Mouse (Mus musculus): ENCODE measurements at regions not wholly inside any gene's neighbourhood (a gene's known extent, or its start where the extent isn't known, plus 50 kb on each side); places are given as distances from the start of the nearest gene placed in this dataset.

DNA sequence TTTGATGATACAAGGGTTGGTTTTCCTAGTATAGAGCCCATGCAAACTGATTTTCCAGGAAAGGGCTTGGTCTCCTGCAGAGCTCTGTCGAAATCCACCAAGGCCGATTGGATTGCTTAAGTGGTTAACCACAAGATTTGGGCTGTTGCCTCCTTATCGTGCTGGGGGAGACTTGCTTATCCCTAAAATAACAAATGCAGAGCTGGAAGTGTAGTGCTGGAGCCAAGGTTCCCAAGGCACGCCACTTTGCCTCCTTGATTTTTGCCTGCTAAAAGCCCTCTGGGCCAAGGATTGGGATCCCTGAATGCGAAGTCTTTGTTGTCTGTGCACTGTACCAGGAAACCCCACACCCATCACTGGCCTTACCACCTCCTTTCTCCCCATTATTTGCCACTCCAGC lies 52.8 kb upstream of the Tmem178 start:
- no peak for TF ChIP-seq MYOG (IDR thresholded peaks at IDR 0.05; ENCODE audit: control insufficient read depth, extremely low read depth, insufficient read length)
- TF ChIP-seq FOSL1 (IDR thresholded peaks at IDR 0.05; ENCODE audit: insufficient read depth, low read length, poor library complexity, severe bottlenecking), result no peak
- peak; percentile 35 for TF ChIP-seq MAX (IDR thresholded peaks at IDR 0.05)
- TF ChIP-seq CEBPB (IDR thresholded peaks at IDR 0.05; ENCODE audit: low read depth), result peak; percentile 96
- H3K27me3 ChIP-seq (ENCODE audit: control insufficient read depth, insufficient read depth, insufficient read length), result peaks cover 54% of the 10 kb centered on the region

DNA sequence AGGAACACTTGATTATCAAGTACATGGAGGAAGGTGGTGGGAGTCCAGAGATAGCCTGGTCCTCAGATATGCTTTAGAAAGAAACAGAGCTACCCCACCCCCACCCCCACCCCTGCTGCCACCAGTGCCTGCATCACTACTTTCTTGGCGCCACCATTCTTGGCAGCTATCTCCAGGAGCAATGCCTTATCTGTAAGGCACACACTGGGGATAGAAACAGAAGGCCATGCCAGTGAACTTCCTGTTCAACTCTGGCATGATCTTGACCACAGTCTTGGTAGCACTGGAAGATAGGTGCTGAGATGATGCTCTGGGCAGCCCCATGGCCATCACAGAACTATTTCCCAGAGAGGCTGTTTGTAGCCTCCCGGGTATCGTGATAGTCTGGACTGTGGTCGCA lies 55.3 kb upstream of the Tmem178 start:
- Histone ChIP-seq H3K27me3 (ENCODE audit: control insufficient read depth, insufficient read depth, insufficient read length) (peaks cover 40% of the 10 kb centered on the region), H3K4me3 (ENCODE audit: insufficient read depth, poor library complexity, severe bottlenecking) (no peak overlapping the region), H3ac (ENCODE audit: control insufficient read depth, insufficient read length, low read depth) (no peak overlapping the region), H3K79me3 (ENCODE audit: low read depth) (no peaks in the 10 kb centered on the region), H3K36me3 (ENCODE audit: control insufficient read depth, insufficient read depth) (no peaks in the 10 kb centered on the region), H3K79me2 (ENCODE audit: control insufficient read depth, insufficient read depth) (no peaks in the 10 kb centered on the region)
- TF ChIP-seq MYOG (IDR thresholded peaks at IDR 0.05; ENCODE audit: control insufficient read depth, extremely low read depth, insufficient read length), result no peak
- no peak for TF ChIP-seq CTCF (IDR thresholded peaks at IDR 0.05; ENCODE audit: control insufficient read depth, insufficient read depth, insufficient read length)
- no peak for TF ChIP-seq USF1 (IDR thresholded peaks at IDR 0.05; ENCODE audit: low read depth)
- no peak for TF ChIP-seq CEBPB (IDR thresholded peaks at IDR 0.05; ENCODE audit: low read depth)

More for the DNA sequence above, 52.8 kb upstream of the Tmem178 start:
- no peak overlapping the region for H3ac ChIP-seq (ENCODE audit: control insufficient read depth, insufficient read length, low read depth)
- H3K36me3 ChIP-seq (ENCODE audit: control insufficient read depth, insufficient read depth), result no peaks in the 10 kb centered on the region
- H3K4me3 ChIP-seq (ENCODE audit: insufficient read depth, poor library complexity, severe bottlenecking), result no peak overlapping the region
- no peaks in the 10 kb centered on the region for H3K79me2 ChIP-seq (ENCODE audit: control insufficient read depth, insufficient read depth)
- H3K79me3 ChIP-seq (ENCODE audit: low read depth), result no peaks in the 10 kb centered on the region

DNA sequence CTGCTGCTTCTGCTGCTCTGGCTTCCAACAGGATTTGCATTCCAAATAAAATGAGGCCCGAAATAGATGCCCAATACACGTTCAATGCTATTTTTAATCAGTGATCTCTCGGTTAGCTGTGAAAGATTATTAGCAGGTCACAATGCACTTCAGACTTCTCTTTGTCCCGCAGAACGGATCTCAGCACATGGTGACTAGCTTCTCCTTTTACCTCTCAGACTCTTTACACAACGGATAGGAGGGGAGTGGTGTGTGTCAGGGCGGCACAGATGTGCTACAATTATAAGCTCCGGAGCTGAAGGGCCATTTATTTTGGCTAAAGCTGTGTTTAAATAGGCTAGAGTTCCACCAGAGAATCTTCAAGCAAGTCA lies 56.7 kb upstream of the Tmem178 start:
- Histone ChIP-seq H3K79me2 (ENCODE audit: control insufficient read depth, insufficient read depth) (no peaks in the 10 kb centered on the region), H3K79me3 (ENCODE audit: low read depth) (no peaks in the 10 kb centered on the region), H3K4me3 (ENCODE audit: insufficient read depth, poor library complexity, severe bottlenecking) (no peak overlapping the region), H3ac (ENCODE audit: control insufficient read depth, insufficient read length, low read depth) (no peak overlapping the region), H3K36me3 (ENCODE audit: control insufficient read depth, insufficient read depth) (no peaks in the 10 kb centered on the region), H3K27me3 (ENCODE audit: control insufficient read depth, insufficient read depth, insufficient read length) (peaks cover 44% of the 10 kb centered on the region)
- TF ChIP-seq MYOD1 (IDR thresholded peaks at IDR 0.05; ENCODE audit: control insufficient read depth, insufficient read length, low read depth), result no peak
- no peak for TF ChIP-seq MAX (IDR thresholded peaks at IDR 0.05)
- no peak for TF ChIP-seq CTCF (IDR thresholded peaks at IDR 0.05; ENCODE audit: control insufficient read depth, insufficient read depth, insufficient read length)
- no peak for TF ChIP-seq USF1 (IDR thresholded peaks at IDR 0.05; ENCODE audit: low read depth)
- TF ChIP-seq MYOG (IDR thresholded peaks at IDR 0.05; ENCODE audit: control insufficient read depth, extremely low read depth, insufficient read length), result no peak
- no peak for TF ChIP-seq FOSL1 (IDR thresholded peaks at IDR 0.05; ENCODE audit: insufficient read depth, low read length, poor library complexity, severe bottlenecking)
- TF ChIP-seq CEBPB (IDR thresholded peaks at IDR 0.05; ENCODE audit: low read depth), result no peak

DNA sequence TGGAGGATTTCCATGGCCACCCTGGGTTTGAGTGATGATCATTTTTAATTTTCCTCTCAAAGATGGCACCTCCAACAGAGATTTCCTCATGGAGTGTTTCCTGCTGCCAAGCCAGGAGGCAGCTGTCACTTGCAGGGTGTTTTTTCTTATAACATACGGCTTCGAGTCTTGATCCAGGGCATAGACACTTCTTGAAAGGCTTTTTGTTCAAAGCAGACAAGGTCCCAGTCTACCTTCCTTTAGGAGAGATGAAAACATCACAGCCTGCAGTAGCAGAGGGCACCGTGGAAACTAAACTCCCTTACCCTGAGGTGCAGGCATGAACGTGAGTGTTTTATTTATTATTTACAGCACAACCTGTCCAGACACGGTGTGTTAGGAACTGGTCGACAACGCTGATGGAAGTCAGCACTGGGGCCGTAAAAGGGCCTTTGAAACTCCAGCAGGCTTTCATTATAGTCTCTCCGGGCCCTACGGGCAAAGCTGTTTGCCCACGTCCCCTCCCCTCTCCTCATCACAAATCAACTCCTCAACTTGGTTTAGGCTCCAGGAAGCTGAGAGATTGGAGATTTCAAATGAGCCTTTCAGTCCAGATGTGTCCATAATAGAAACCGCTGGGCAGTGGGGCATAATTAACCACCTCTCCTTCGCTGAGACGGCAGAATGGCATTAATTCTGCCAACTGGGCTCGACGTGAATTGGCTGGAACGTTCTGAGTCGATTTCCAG lies 57.2 kb upstream of the Tmem178 start:
- H3K79me3 ChIP-seq (ENCODE audit: low read depth), result no peaks in the 10 kb centered on the region
- TF ChIP-seq CEBPB (IDR thresholded peaks at IDR 0.05; ENCODE audit: low read depth) (no peak), FOSL1 (IDR thresholded peaks at IDR 0.05; ENCODE audit: insufficient read depth, low read length, poor library complexity, severe bottlenecking) (no peak), MYOD1 (IDR thresholded peaks at IDR 0.05; ENCODE audit: control insufficient read depth, insufficient read length, low read depth) (no peak), MYOG (IDR thresholded peaks at IDR 0.05; ENCODE audit: control insufficient read depth, extremely low read depth, insufficient read length) (no peak), MAX (IDR thresholded peaks at IDR 0.05) (no peak), USF1 (IDR thresholded peaks at IDR 0.05; ENCODE audit: low read depth) (no peak), CTCF (IDR thresholded peaks at IDR 0.05; ENCODE audit: control insufficient read depth, insufficient read depth, insufficient read length) (no peak)
- H3K4me3 ChIP-seq (ENCODE audit: insufficient read depth, poor library complexity, severe bottlenecking), result no peak overlapping the region
- no peak overlapping the region for H3ac ChIP-seq (ENCODE audit: control insufficient read depth, insufficient read length, low read depth)
- H3K36me3 ChIP-seq (ENCODE audit: control insufficient read depth, insufficient read depth), result no peaks in the 10 kb centered on the region
- H3K79me2 ChIP-seq (ENCODE audit: control insufficient read depth, insufficient read depth), result no peaks in the 10 kb centered on the region
- peaks cover 46% of the 10 kb centered on the region for H3K27me3 ChIP-seq (ENCODE audit: control insufficient read depth, insufficient read depth, insufficient read length)

DNA sequence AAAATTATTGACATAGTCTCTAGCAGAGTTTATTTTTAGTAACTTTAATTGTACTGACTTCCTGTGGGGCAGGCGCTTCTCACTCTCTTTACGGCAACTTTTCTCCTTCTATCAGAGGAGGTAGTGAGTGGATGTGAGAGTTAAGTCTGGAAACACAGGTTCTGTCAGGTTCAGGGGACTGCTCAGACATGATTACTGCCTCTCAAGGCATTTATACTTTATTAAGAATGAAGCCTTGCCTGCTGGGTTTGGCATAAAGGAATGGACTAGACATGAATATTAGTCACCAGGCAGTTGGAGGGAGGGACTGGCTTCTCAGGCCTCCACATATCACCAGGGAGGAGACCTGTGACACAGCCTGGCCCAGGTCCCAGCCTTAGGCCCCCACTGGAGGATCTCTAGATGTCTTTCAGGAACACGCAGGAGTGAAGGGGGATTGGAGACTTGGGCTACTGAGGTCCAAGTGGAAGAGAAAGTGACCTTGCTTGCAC lies 58.2 kb upstream of the Tmem178 start:
- Histone ChIP-seq H3K4me3 (ENCODE audit: insufficient read depth, poor library complexity, severe bottlenecking) (no peak overlapping the region), H3K27me3 (ENCODE audit: control insufficient read depth, insufficient read depth, insufficient read length) (peaks cover 47% of the 10 kb centered on the region), H3K79me3 (ENCODE audit: low read depth) (no peaks in the 10 kb centered on the region), H3K79me2 (ENCODE audit: control insufficient read depth, insufficient read depth) (no peaks in the 10 kb centered on the region), H3K36me3 (ENCODE audit: control insufficient read depth, insufficient read depth) (no peaks in the 10 kb centered on the region), H3ac (ENCODE audit: control insufficient read depth, insufficient read length, low read depth) (no peak overlapping the region)
- TF ChIP-seq CEBPB (IDR thresholded peaks at IDR 0.05; ENCODE audit: low read depth) (no peak), MYOD1 (IDR thresholded peaks at IDR 0.05; ENCODE audit: control insufficient read depth, insufficient read length, low read depth) (no peak), MAX (IDR thresholded peaks at IDR 0.05) (no peak)

DNA sequence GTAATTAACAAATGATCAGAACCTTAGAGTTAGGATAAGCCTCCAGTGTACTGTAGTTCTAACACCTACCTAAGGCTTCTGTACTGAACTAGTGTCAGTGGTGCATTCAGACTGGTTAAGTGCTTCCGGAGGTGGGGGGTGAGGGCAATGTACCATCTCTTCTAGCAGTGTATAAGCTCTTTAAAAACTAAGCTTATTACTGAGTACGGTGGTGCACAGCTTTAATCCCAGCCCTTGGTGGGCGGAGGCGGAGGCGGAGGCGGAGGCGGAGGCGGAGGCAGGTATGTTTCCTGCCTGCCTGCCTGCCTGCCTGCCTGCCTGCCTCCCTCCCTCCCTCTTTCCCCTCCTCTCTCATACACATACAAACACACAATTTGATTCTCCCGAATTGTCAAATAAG lies 58.7 kb upstream of the Tmem178 start:
- peaks cover 53% of the 10 kb centered on the region for H3K27me3 ChIP-seq (ENCODE audit: control insufficient read depth, insufficient read depth, insufficient read length)
- H3K79me3 ChIP-seq (ENCODE audit: low read depth), result no peaks in the 10 kb centered on the region
- no peaks in the 10 kb centered on the region for H3K36me3 ChIP-seq (ENCODE audit: control insufficient read depth, insufficient read depth)
- H3K79me2 ChIP-seq (ENCODE audit: control insufficient read depth, insufficient read depth), result no peaks in the 10 kb centered on the region
- H3K4me3 ChIP-seq (ENCODE audit: insufficient read depth, poor library complexity, severe bottlenecking), result no peak overlapping the region
- no peak for TF ChIP-seq MAX (IDR thresholded peaks at IDR 0.05)
- no peak for TF ChIP-seq USF1 (IDR thresholded peaks at IDR 0.05; ENCODE audit: low read depth)
- TF ChIP-seq CEBPB (IDR thresholded peaks at IDR 0.05; ENCODE audit: low read depth), result no peak
- H3ac ChIP-seq (ENCODE audit: control insufficient read depth, insufficient read length, low read depth), result no peak overlapping the region

Data from C2C12 (cell line).